Comparison of ENCODE assay signal across 7 mouse cellular contexts in genomic region chr5:135806555-135807262, GRCm38 (mm10). TPM values are rescaled to one million over a fixed set of nuclear protein-coding genes. Genes with fewer than 3 reads are reported as not detected.
DNase-seq lines count a peak whose midpoint lies in the region; ATAC-seq lines count a peak whose summit lies in the region.

Srrm3 (plus strand) TSS chr5:135806890.

- intact Hi-C loops in gastrocnemius, postnatal 36 days (cut with DNase I) = no loop called here

- H3K4me3 ChIP-seq in limb, embryonic 10.5 days = 0 out of 2 replicates have a peak within 1 kb of the TSS, but pooled peaks have one; percentile 13
- peak within 1 kb of the TSS; percentile 81 for H3K4me3 ChIP-seq in midbrain, embryonic 15.5 days

- peak within 1 kb of the TSS; percentile 68 for H3K4me2 ChIP-seq in midbrain, embryonic 15.5 days

- H3K4me1 ChIP-seq in limb, embryonic 10.5 days = peaks cover 8% of the 10 kb centered on the region
- H3K4me1 ChIP-seq in midbrain, embryonic 15.5 days = peaks cover 39% of the 10 kb centered on the region

- H3K9me3 ChIP-seq in limb, embryonic 10.5 days (replicated peaks) = no peaks in the 10 kb centered on the region
- H3K9me3 ChIP-seq in midbrain, embryonic 15.5 days = no peaks in the 10 kb centered on the region

- DNase-seq in adrenal gland, adult 8-10 months = peak; percentile 80
- peak; percentile 80 for DNase-seq in embryo, embryonic 11.5 days (ENCODE audit: low read depth, low spot score)
- peak; percentile 84 to 87 for DNase-seq in gastrocnemius, postnatal 36 days
- peak; percentile 88 for DNase-seq in kidney, adult 18-20 months
- peak; percentile 97 for DNase-seq in limb, embryonic 10.5 days (ENCODE audit: low spot score)
- peak; percentile 77 to 89 for DNase-seq in spleen, adult 18-20 months

- 6% methylated on average over 29 of the region's 29 CpGs for WGBS in limb, embryonic 10.5 days
- 3% methylated on average over 29 of the region's 29 CpGs for WGBS in midbrain, embryonic 15.5 days

- no peak within 1 kb of the TSS for H3K27ac ChIP-seq in limb, embryonic 10.5 days
- H3K27ac ChIP-seq in midbrain, embryonic 15.5 days = peak within 1 kb of the TSS; percentile 73

- H3K9ac ChIP-seq in midbrain, embryonic 15.5 days = peak within 1 kb of the TSS; percentile 87

- peak; percentile 72 for ATAC-seq in midbrain, embryonic 15.5 days (replicated peaks)

- no peaks in the 10 kb centered on the region for H3K36me3 ChIP-seq in limb, embryonic 10.5 days
- no peaks in the 10 kb centered on the region for H3K36me3 ChIP-seq in midbrain, embryonic 15.5 days (replicated peaks)

- H3K27me3 ChIP-seq in limb, embryonic 10.5 days (ENCODE audit: low read depth, poor library complexity, severe bottlenecking) = peaks cover 10% of the 10 kb centered on the region
- H3K27me3 ChIP-seq in midbrain, embryonic 15.5 days (replicated peaks) = no peaks in the 10 kb centered on the region

RNA-seq across cellular contexts. Expression of gene Srrm3, which starts in this region (rescaled TPM):
- 1 to 10 TPM; 2.4 to 8.4 (median 5.9) TPM for total RNA-seq in adrenal gland, adult 8-10 months (2022)
- not detected for total RNA-seq in gastrocnemius, postnatal 36 days (2021)
- polyA plus RNA-seq in limb, embryonic 10.5 days (2016; fragmentation: Nextera tagmentation; extraction: Ambion mirVana) = not detected in 2 replicates
- polyA plus RNA-seq in midbrain, embryonic 15.5 days (2015; fragmentation: Nextera tagmentation; extraction: Ambion mirVana) = 98.9 and 111 TPM in 2 replicates

Comparison
In these comparisons a context has a peak if more than half of its experiments do, and no peak if none do; other contexts are left out.
1. RNA of gene Srrm3 (polyA plus RNA-seq): 98.9 to 111 TPM in midbrain, embryonic 15.5 days; not detected in limb, embryonic 10.5 days; every median in the first group is over 10 times any median in the second.
2. Peak in DNase-seq in gastrocnemius, postnatal 36 days; RNA of the gene not detected or under 1 TPM.
3. Peak in DNase-seq and H3K4me3 ChIP-seq in limb, embryonic 10.5 days; RNA of the gene not detected or under 1 TPM.
4. Peak in every context shown above with its lines, with median percentiles within 50 percentile points of each other: DNase-seq.